Mouse (Mus musculus) liver, postnatal 0 days (tissue): ENCODE measurements around the gene Pla2g4f.

Experiments
- CTCF ChIP-seq: sonication (generic); IDR thresholded peaks from 2 replicates; pipeline ENCODE4 v1.5.1; 2016; ENCODE audit warnings: antibody characterized with exemption, low read depth
- EP300 ChIP-seq: IDR thresholded peaks from 2 replicates; pipeline ENCODE4 v1.6.1; 2016; ENCODE audit warnings: antibody characterized with exemption, low read depth, mild to moderate bottlenecking

GRCm38 (mm10) chr2:120284705-120285104, 29.3 kb downstream of the Pla2g4f start:
- TF ChIP-seq EP300 (peak; percentile 61), CTCF (peak; percentile 22; the same call in 1 of the 2 replicates)
